Mouse (Mus musculus) ES-E14 (cell line): Measurements from ENCODE around the gene Ttc30a1.

Experiments used
- CHD2 ChIP-seq: IDR thresholded peaks from 2 replicates; pipeline ENCODE4 v1.6.1; 2014; ENCODE audit warnings: mild to moderate bottlenecking, low read depth, low read length, inconsistent platforms
- HCFC1 ChIP-seq: IDR thresholded peaks from 2 replicates; pipeline ENCODE4 v1.6.1; 2012; ENCODE audit warnings: low read length, inconsistent platforms, borderline replicate concordance; ENCODE audit not compliant: insufficient read depth
- ZC3H11A ChIP-seq: IDR thresholded peaks from 2 replicates; pipeline ENCODE4 v1.6.1; 2012; ENCODE audit warnings: low read depth, mild to moderate bottlenecking, inconsistent platforms, low read length, borderline replicate concordance

DNA sequence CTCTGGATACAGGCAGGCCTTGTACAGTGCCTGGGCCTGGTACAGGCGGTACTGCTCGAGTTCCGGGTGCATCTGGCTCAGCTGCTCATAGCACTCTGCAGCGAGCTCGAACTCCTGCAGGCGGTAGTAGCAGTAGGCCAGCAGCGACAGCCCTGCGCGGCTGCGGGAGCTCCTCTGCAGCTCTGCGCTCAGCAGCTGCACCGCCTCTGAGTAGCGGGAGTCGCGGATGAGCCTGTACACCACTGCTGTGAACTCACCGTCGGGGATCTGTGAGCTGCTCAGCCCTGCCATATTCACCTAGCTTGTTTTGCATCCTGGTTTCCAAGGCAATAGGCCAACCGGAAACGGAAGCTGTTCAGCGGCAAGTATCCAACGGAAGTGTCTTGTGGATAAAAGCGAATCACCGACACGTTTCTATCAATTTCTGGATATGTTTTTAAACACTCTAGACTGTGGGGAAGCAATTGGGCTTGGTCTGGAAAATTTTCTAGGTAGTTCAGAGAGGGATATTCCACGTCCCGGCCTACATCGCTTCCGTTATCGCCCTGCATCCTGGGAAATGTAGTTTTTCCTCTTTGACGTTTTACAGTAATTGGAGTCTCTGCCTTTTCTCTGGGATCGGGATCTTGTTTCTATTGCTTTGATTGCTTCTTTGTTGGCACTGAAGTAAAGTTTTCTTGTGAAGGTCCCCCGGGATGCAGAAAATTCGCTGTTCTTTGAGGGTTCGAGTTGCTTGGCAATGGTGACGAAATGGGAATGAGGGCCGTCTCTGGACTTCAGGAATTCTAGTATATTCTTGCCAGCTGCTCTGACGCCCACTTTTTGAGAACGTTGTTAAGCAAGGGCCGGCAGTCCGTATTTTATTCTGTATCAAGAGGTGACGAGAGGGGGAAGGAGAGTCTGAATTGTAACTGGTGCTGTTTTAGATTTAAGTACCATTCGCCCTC, 43.4 kb downstream of the Ttc30a1 start, which contains the start of gene Ttc30b:
- peak; percentile 98 for TF ChIP-seq HCFC1
- no peak for TF ChIP-seq CHD2
- no peak for TF ChIP-seq ZC3H11A
